Mouse (Mus musculus) C2C12 (cell line): ENCODE results near the gene Tgm2.

ENCODE experiments used
- CTCF ChIP-seq: IDR thresholded peaks from one replicate; pipeline ENCODE4 v1.5.1; 2011; ENCODE audit not compliant: control insufficient read depth, insufficient read depth, insufficient read length
- FOSL1 ChIP-seq: IDR thresholded peaks from one replicate; pipeline ENCODE4 v1.8.0; 2011; ENCODE audit warnings: mild to moderate bottlenecking, low read length; ENCODE audit not compliant: poor library complexity, insufficient read depth, severe bottlenecking
- MAX ChIP-seq: IDR thresholded peaks from one replicate; pipeline ENCODE4 v1.6.1; 2011; ENCODE audit warnings: mild to moderate bottlenecking, control low read depth
- MYOD1 ChIP-seq: IDR thresholded peaks from one replicate; pipeline ENCODE4 v1.6.1; 2011; ENCODE audit warnings: low read depth; ENCODE audit not compliant: control insufficient read depth, insufficient read length
- MYOG ChIP-seq: IDR thresholded peaks from one replicate; pipeline ENCODE4 v1.6.1; 2011; ENCODE audit not compliant: control insufficient read depth, insufficient read length; ENCODE audit errors: extremely low read depth

- no peak for TF ChIP-seq CTCF
- TF ChIP-seq MYOG, result no peak
- no peak for TF ChIP-seq FOSL1
- no peak for TF ChIP-seq MAX
- no peak for TF ChIP-seq MYOD1
Measured at GRCm38 (mm10) chr2:158176763-158177162, 30.5 kb upstream of the Tgm2 start.
